Mouse (Mus musculus): ENCODE results near the gene Pltp.
"Not testable (repeated sequence)": the region's sequence is repeated elsewhere in the genome, so short reads cannot be mapped to it uniquely, and the experiment has no call there.

The Pltp gene

GRCm38 (mm10) chr2:164804533-164805331 lies 52.8 kb downstream of the Pltp start, which contains the start of the genes Acot8 and Zswim3:
Gene Acot8, minus strand, starts transcription at chr2:164804882.
Gene Zswim3, plus strand, starts transcription at chr2:164805098.
- peak; percentile 97 for ATAC-seq (ENCODE audit: low TSS enrichment)

GRCm38 (mm10) chr2:164803921-164804313 lies 53.6 kb downstream of the Pltp start:
- ATAC-seq (ENCODE audit: low TSS enrichment), result no peak

- ATAC-seq (ENCODE audit: low TSS enrichment), result no peak
These were observed 54.1 kb downstream of the Pltp start for GRCm38 (mm10) chr2:164803201-164803920.

- no peak for ATAC-seq (ENCODE audit: low TSS enrichment)
These were observed 57.1 kb downstream of the Pltp start for GRCm38 (mm10) chr2:164800252-164801004.

- not testable (repeated sequence) for ATAC-seq (ENCODE audit: low TSS enrichment)
These were observed 59.0 kb downstream of the Pltp start for GRCm38 (mm10) chr2:164798554-164798953.

- ATAC-seq (ENCODE audit: low TSS enrichment), result no peak
These were observed 61.6 kb downstream of the Pltp start for GRCm38 (mm10) chr2:164795868-164796267.

GRCm38 (mm10) chr2:164794293-164794692 lies 63.2 kb downstream of the Pltp start:
- ATAC-seq (ENCODE audit: low TSS enrichment), result peak; percentile 55

- ATAC-seq (ENCODE audit: low TSS enrichment), result no peak
These were observed 63.7 kb downstream of the Pltp start for GRCm38 (mm10) chr2:164793772-164794171.

GRCm38 (mm10) chr2:164793236-164793635 lies 64.3 kb downstream of the Pltp start:
- peak; percentile 41 for ATAC-seq (ENCODE audit: low TSS enrichment)

- ATAC-seq (ENCODE audit: low TSS enrichment), result no peak
These were observed 64.9 kb downstream of the Pltp start for GRCm38 (mm10) chr2:164792400-164793190.

GRCm38 (mm10) chr2:164791841-164792261 lies 65.7 kb downstream of the Pltp start:
- no peak for ATAC-seq (ENCODE audit: low TSS enrichment)

GRCm38 (mm10) chr2:164790451-164790850 lies 67.1 kb downstream of the Pltp start:
- no peak for ATAC-seq (ENCODE audit: low TSS enrichment)
